Mouse (Mus musculus) spleen, adult 2 months (tissue): ENCODE data around the gene Kcne1. TPM values are rescaled to one million over a fixed set of nuclear protein-coding genes. Genes with fewer than 3 reads are reported as not detected.

Source experiments
- DNase-seq, 2 experiments: peaks; one replicate each; pipeline versions ENCODE4 v3.0.0 to v3.0.0-alpha.2; 2012 to 2021; ENCODE audit warnings: low spot score in 2 of 2, low read depth in 1 of 2
- H3K27ac ChIP-seq: fragments of 200-500 bp; 2 replicates; pipeline ENCODE4 v1.5.1; 2012; ENCODE audit warnings: low read length, inconsistent platforms; ENCODE audit not compliant: insufficient read depth
- H3K27me3 ChIP-seq: fragments of 200-500 bp; 2 replicates; pipeline ENCODE4 v1.6.1; 2012; ENCODE audit warnings: mild to moderate bottlenecking, moderate library complexity, low read length, inconsistent platforms; ENCODE audit not compliant: control insufficient read depth, insufficient read depth
- H3K36me3 ChIP-seq: fragments of 200-500 bp; 2 replicates; pipeline ENCODE4 v1.6.1; 2012; ENCODE audit warnings: mild to moderate bottlenecking, low read length, inconsistent platforms; ENCODE audit not compliant: control insufficient read depth, insufficient read depth
- H3K4me1 ChIP-seq: fragments of 200-500 bp; 2 replicates; pipeline ENCODE4 v1.6.1; 2011; ENCODE audit warnings: inconsistent platforms; ENCODE audit not compliant: control insufficient read depth, insufficient read depth, insufficient read length
- H3K4me3 ChIP-seq: fragments of 200-500 bp; 2 replicates; pipeline ENCODE4 v1.5.1; 2011; ENCODE audit warnings: mild to moderate bottlenecking, inconsistent platforms; ENCODE audit not compliant: insufficient read depth, insufficient read length; ENCODE audit errors: extremely low read depth
- CTCF ChIP-seq: fragments of 200-500 bp; IDR thresholded peaks from 2 replicates; pipeline ENCODE4 v1.5.1; 2011; ENCODE audit warnings: mild to moderate bottlenecking, inconsistent platforms; ENCODE audit not compliant: insufficient read depth, insufficient read length, insufficient replicate concordance; ENCODE audit errors: extremely low read depth
- POLR2A ChIP-seq: fragments of 200-500 bp; IDR thresholded peaks from 2 replicates; pipeline ENCODE4 v1.6.1; 2011; ENCODE audit warnings: low read depth, low read length, inconsistent platforms
- WGBS: fragments of 180-500 bp; shearing (Covaris S2); methylation state at CpG from one replicate; pipeline ENCODE4 v1.1.7; 2018; 5-methylcytosine and 5-hydroxymethylcytosine counted together
- polyA plus RNA-seq: library from polyadenylated mRNA; depleted of rRNA; stranded (reverse); fragments of >200 nt; gene quantifications from 2 replicates; pipeline ENCODE4 v1.2.3, GENCODE M21; 2012

Gene Kcne1
- polyA plus RNA-seq, 1 experiment, result not detected

GRCm38 (mm10) chr16:92313953-92314741 is 45.1 kb downstream of the Kcne1 start:
- peaks cover 11% of the 10 kb centered on the region for H3K36me3 ChIP-seq

GRCm38 (mm10) chr16:92309126-92309525 is 50.1 kb downstream of the Kcne1 start:
- no peak overlapping the region for H3K4me3 ChIP-seq
- H3K27me3 ChIP-seq, result no peaks in the 10 kb centered on the region
- WGBS, result 90% methylated on average over 4 of the region's 4 CpGs
- H3K4me1 ChIP-seq, result no peaks in the 10 kb centered on the region
- TF ChIP-seq CTCF, result no peak
- no peak for TF ChIP-seq POLR2A
- DNase-seq, result no peak
- H3K36me3 ChIP-seq, result peaks cover 21% of the 10 kb centered on the region
- H3K27ac ChIP-seq, result no peak overlapping the region

More at GRCm38 (mm10) chr16:92313953-92314741, 45.1 kb downstream of the Kcne1 start:
- Histone ChIP-seq H3K4me3 (no peak overlapping the region), H3K27me3 (no peaks in the 10 kb centered on the region), H3K4me1 (no peaks in the 10 kb centered on the region), H3K27ac (no peak overlapping the region)
- WGBS, result 52% methylated on average over 13 of the region's 13 CpGs
- no peak for TF ChIP-seq POLR2A
- TF ChIP-seq CTCF, result peak; percentile 75; the same call in 1 of the 2 replicates
- DNase-seq, result peak in 1 of 2 experiments; percentile 9

- WGBS, result 88% methylated on average over 3 of the region's 3 CpGs
- no peaks in the 10 kb centered on the region for H3K27me3 ChIP-seq
- no peak overlapping the region for H3K27ac ChIP-seq
- no peak overlapping the region for H3K4me3 ChIP-seq
- no peak for DNase-seq
- TF ChIP-seq CTCF, result no peak
- no peak for TF ChIP-seq POLR2A
- H3K36me3 ChIP-seq, result peaks cover 21% of the 10 kb centered on the region
- H3K4me1 ChIP-seq, result no peaks in the 10 kb centered on the region
These were observed 51.3 kb downstream of the Kcne1 start for GRCm38 (mm10) chr16:92307947-92308346.

GRCm38 (mm10) chr16:92305519-92305918 is 53.7 kb downstream of the Kcne1 start:
- H3K4me1 ChIP-seq, result peaks cover 6% of the 10 kb centered on the region; the same call in 1 of the 2 replicates
- no peak for DNase-seq
- H3K4me3 ChIP-seq, result no peak overlapping the region
- WGBS, result 95% methylated on average over 2 of the region's 2 CpGs
- no peak overlapping the region for H3K27ac ChIP-seq
- no peak for TF ChIP-seq CTCF
- TF ChIP-seq POLR2A, result no peak
- H3K36me3 ChIP-seq, result peaks cover 10% of the 10 kb centered on the region
- no peaks in the 10 kb centered on the region for H3K27me3 ChIP-seq

GRCm38 (mm10) chr16:92302506-92302905 is 56.8 kb downstream of the Kcne1 start:
- no peak overlapping the region for H3K27ac ChIP-seq
- no peak overlapping the region for H3K4me3 ChIP-seq
- TF ChIP-seq POLR2A (no peak), CTCF (no peak)
- WGBS, result 68% methylated on average over 5 of the region's 5 CpGs
- H3K4me1 ChIP-seq, result peaks cover 10% of the 10 kb centered on the region; the same call in 1 of the 2 replicates
- no peak for DNase-seq
- H3K36me3 ChIP-seq, result peaks cover 8% of the 10 kb centered on the region
- H3K27me3 ChIP-seq, result no peaks in the 10 kb centered on the region

- peaks cover 7% of the 10 kb centered on the region for H3K36me3 ChIP-seq
- WGBS, result 33% methylated on average over 5 of the region's 5 CpGs
- no peak overlapping the region for H3K27ac ChIP-seq
- H3K4me3 ChIP-seq, result peak overlapping the region; percentile 68
- peaks cover 10% of the 10 kb centered on the region; the same call in 1 of the 2 replicates for H3K4me1 ChIP-seq
- TF ChIP-seq CTCF, result no peak
- TF ChIP-seq POLR2A, result no peak
- no peaks in the 10 kb centered on the region for H3K27me3 ChIP-seq
- DNase-seq, result no peak
These were observed 57.3 kb downstream of the Kcne1 start for GRCm38 (mm10) chr16:92301989-92302388.

- TF ChIP-seq CTCF, result no peak
- no peak for TF ChIP-seq POLR2A
- Histone ChIP-seq H3K27ac (no peak overlapping the region), H3K27me3 (no peaks in the 10 kb centered on the region), H3K36me3 (peaks cover 6% of the 10 kb centered on the region), H3K4me1 (peaks cover 10% of the 10 kb centered on the region; the same call in 1 of the 2 replicates), H3K4me3 (peak overlapping the region; percentile 68)
- WGBS, result 2% methylated on average over 12 of the region's 12 CpGs
- DNase-seq, result no peak
These were observed 57.9 kb downstream of the Kcne1 start for GRCm38 (mm10) chr16:92301412-92301806.
